Mouse (Mus musculus) testis, adult 2 months (tissue): ENCODE measurements around the gene Ddi2. TPM values are rescaled to one million over a fixed set of nuclear protein-coding genes. Genes with fewer than 3 reads are reported as not detected.
"Not testable (repeated sequence)": the region's sequence is repeated elsewhere in the genome, so short reads cannot be mapped to it uniquely, and the experiment has no call there.

Experiments
- H3K27ac ChIP-seq: fragments of 200-500 bp; 2 replicates; pipeline ENCODE4 v1.5.1; 2012; ENCODE audit warnings: low read depth, low read length; ENCODE audit not compliant: control insufficient read depth, insufficient read depth
- H3K27me3 ChIP-seq: fragments of 200-500 bp; 2 replicates; pipeline ENCODE4 v1.6.1; 2012; ENCODE audit warnings: mild to moderate bottlenecking, low read length, moderate library complexity; ENCODE audit not compliant: control insufficient read depth, insufficient read depth
- H3K36me3 ChIP-seq: fragments of 200-500 bp; 2 replicates; pipeline ENCODE4 v1.6.1; 2012; ENCODE audit warnings: mild to moderate bottlenecking, low read length; ENCODE audit not compliant: control insufficient read depth, insufficient read depth
- H3K4me1 ChIP-seq: fragments of 200-500 bp; 2 replicates; pipeline ENCODE4 v1.6.1; 2012; ENCODE audit warnings: low read length; ENCODE audit not compliant: control insufficient read depth, insufficient read depth
- H3K4me3 ChIP-seq: fragments of 200-500 bp; 2 replicates; pipeline ENCODE4 v1.5.1; 2012; ENCODE audit warnings: low read depth, mild to moderate bottlenecking, low read length, moderate library complexity, mixed read lengths; ENCODE audit not compliant: control insufficient read depth
- CTCF ChIP-seq: fragments of 200-500 bp; IDR thresholded peaks from 2 replicates; pipeline ENCODE4 v1.5.1; 2012; ENCODE audit warnings: low read depth, mild to moderate bottlenecking, inconsistent platforms, low read length, moderate library complexity; ENCODE audit not compliant: control insufficient read depth, insufficient read depth, insufficient replicate concordance
- POLR2A ChIP-seq: fragments of 200-500 bp; IDR thresholded peaks from 2 replicates; pipeline ENCODE4 v1.6.1; 2012; ENCODE audit warnings: low read depth, mild to moderate bottlenecking, inconsistent platforms, low read length, moderate library complexity; ENCODE audit not compliant: control insufficient read depth
- polyA plus RNA-seq: library from polyadenylated mRNA; depleted of rRNA; stranded (reverse); fragments of >200 nt; gene quantifications from 2 replicates; pipeline ENCODE4 v1.2.3, GENCODE M21; 2012; rRNA removed

Ddi2 gene
- polyA plus RNA-seq = 4.1 and 5.2 TPM in 2 replicates

- Histone ChIP-seq H3K4me1 (peaks cover 5% of the 10 kb centered on the region), H3K4me3 (peak within 1 kb of the TSS; percentile 95), H3K27me3 (no peaks in the 10 kb centered on the region), H3K36me3 (no peaks in the 10 kb centered on the region), H3K27ac (peak within 1 kb of the TSS; percentile 88)
- TF ChIP-seq POLR2A (peak; percentile 92), CTCF (no peak)
Measured at GRCm38 (mm10) chr4:141722731-141723672, at the start of gene Ddi2. Gene Ddi2, minus strand, starts transcription at chr4:141723419.

GRCm38 (mm10) chr4:141773019-141773418 is 49.8 kb upstream of the Ddi2 start:
- not testable (repeated sequence) for H3K4me1 ChIP-seq, H3K36me3 ChIP-seq, H3K4me3 ChIP-seq

GRCm38 (mm10) chr4:141771823-141772222 is 48.6 kb upstream of the Ddi2 start:
- no peak overlapping the region for H3K4me3 ChIP-seq
- H3K27me3 ChIP-seq = no peaks in the 10 kb centered on the region
- no peak for TF ChIP-seq CTCF
- TF ChIP-seq POLR2A = no peak
- H3K27ac ChIP-seq = no peak overlapping the region
- no peaks in the 10 kb centered on the region for H3K4me1 ChIP-seq
- peaks cover 6% of the 10 kb centered on the region for H3K36me3 ChIP-seq

More at GRCm38 (mm10) chr4:141773019-141773418, 49.8 kb upstream of the Ddi2 start:
- H3K27ac ChIP-seq, H3K27me3 ChIP-seq: not testable (repeated sequence)

- Histone ChIP-seq H3K36me3 (peaks cover 10% of the 10 kb centered on the region), H3K4me1 (no peaks in the 10 kb centered on the region; the same call in 1 of the 2 replicates), H3K27ac (no peak overlapping the region), H3K27me3 (no peaks in the 10 kb centered on the region), H3K4me3 (no peak overlapping the region)
- TF ChIP-seq POLR2A (no peak), CTCF (no peak)
Measured at GRCm38 (mm10) chr4:141769501-141770160, 46.4 kb upstream of the Ddi2 start.

GRCm38 (mm10) chr4:141767353-141768036 is 44.3 kb upstream of the Ddi2 start:
- Histone ChIP-seq H3K27ac (peak overlapping the region; percentile 70), H3K36me3 (peaks cover 9% of the 10 kb centered on the region), H3K4me1 (no peaks in the 10 kb centered on the region; the same call in 1 of the 2 replicates), H3K27me3 (no peaks in the 10 kb centered on the region), H3K4me3 (no peak overlapping the region)
- TF ChIP-seq CTCF = no peak
- TF ChIP-seq POLR2A = no peak

- Histone ChIP-seq H3K27me3 (no peaks in the 10 kb centered on the region), H3K36me3 (peaks cover 10% of the 10 kb centered on the region), H3K4me1 (no peaks in the 10 kb centered on the region; the same call in 1 of the 2 replicates), H3K27ac (peak overlapping the region; percentile 70), H3K4me3 (no peak overlapping the region)
- TF ChIP-seq POLR2A (no peak), CTCF (no peak)
Measured at GRCm38 (mm10) chr4:141766668-141767352, 43.6 kb upstream of the Ddi2 start.

GRCm38 (mm10) chr4:141766316-141766667 is 43.1 kb upstream of the Ddi2 start:
- Histone ChIP-seq H3K4me3 (no peak overlapping the region), H3K4me1 (no peaks in the 10 kb centered on the region; the same call in 1 of the 2 replicates), H3K36me3 (peaks cover 12% of the 10 kb centered on the region), H3K27me3 (no peaks in the 10 kb centered on the region), H3K27ac (peak overlapping the region; percentile 39)
- TF ChIP-seq POLR2A = no peak
- no peak for TF ChIP-seq CTCF
